Mouse (Mus musculus) heart, embryonic 15.5 days (tissue): Measurements from ENCODE around the gene Tuba1a. TPM values are rescaled to one million over a fixed set of nuclear protein-coding genes. Genes with fewer than 3 reads are reported as not detected.
A peak's percentile ranks its signal among the peaks of the same experiment; 100 is the strongest.

Source experiments
- ATAC-seq: fragments of 200-750 bp; cut with Nextera tagmentation; replicated peaks from 2 replicates; pipeline ENCODE4 v1.8.0; 2017; ENCODE audit warnings: low read depth, moderate TSS enrichment; ENCODE audit not compliant: insufficient number of reproducible peaks, insufficient read depth, low FRiP score
- H3K27ac ChIP-seq: fragments of 300-500 bp; sonication (generic); 2 replicates; pipeline ENCODE4 v1.5.1; 2015; ENCODE audit warnings: mild to moderate bottlenecking, inconsistent platforms
- H3K27me3 ChIP-seq: fragments of 300-500 bp; sonication (generic); 2 replicates; pipeline ENCODE4 v1.6.1; 2015; ENCODE audit warnings: inconsistent platforms
- H3K36me3 ChIP-seq: fragments of 300-500 bp; sonication (generic); 2 replicates; pipeline ENCODE4 v1.6.1; 2015; ENCODE audit warnings: mild to moderate bottlenecking, inconsistent platforms
- H3K4me1 ChIP-seq: fragments of 300-500 bp; sonication (generic); replicated peaks from 2 replicates; pipeline ENCODE4 v1.6.1; 2015; ENCODE audit warnings: inconsistent platforms
- H3K4me2 ChIP-seq: fragments of 300-500 bp; sonication (generic); 2 replicates; pipeline ENCODE4 v1.6.1; 2015; ENCODE audit warnings: inconsistent platforms, mild to moderate bottlenecking, moderate library complexity
- H3K4me3 ChIP-seq: fragments of 300-500 bp; sonication (generic); 2 replicates; pipeline ENCODE4 v1.5.1; 2015; ENCODE audit warnings: mild to moderate bottlenecking, inconsistent platforms
- H3K9ac ChIP-seq: fragments of 300-500 bp; sonication (generic); 2 replicates; pipeline ENCODE4 v1.6.1; 2015; ENCODE audit warnings: mild to moderate bottlenecking, inconsistent platforms
- H3K9me3 ChIP-seq: fragments of 300-500 bp; sonication (generic); replicated peaks from 2 replicates; pipeline ENCODE4 v1.6.1; 2016; ENCODE audit warnings: inconsistent platforms
- WGBS: fragments of 180-500 bp; shearing (Covaris S2); methylation state at CpG from one replicate; pipeline ENCODE4 v1.1.7; 2015; ENCODE audit warnings: mixed read lengths; 5-methylcytosine and 5-hydroxymethylcytosine counted together
- polyA plus RNA-seq: library from polyadenylated mRNA; unstranded; fragments of >200 nt; fragmentation: Nextera tagmentation; extraction: Ambion mirVana; gene quantifications from 2 replicates; pipeline ENCODE4 v1.2.1, GENCODE M21; 2015

Gene Tuba1a
- 719 and 906 TPM in 2 replicates for polyA plus RNA-seq

- Histone ChIP-seq H3K4me3 (peak within 1 kb of the TSS; percentile 86), H3K36me3 (no peaks in the 10 kb centered on the region; the same call in 1 of the 2 replicates), H3K27ac (peak within 1 kb of the TSS; percentile 97), H3K4me2 (peak within 1 kb of the TSS; percentile 61), H3K4me1 (peaks cover 15% of the 10 kb centered on the region), H3K27me3 (no peaks in the 10 kb centered on the region), H3K9me3 (no peaks in the 10 kb centered on the region), H3K9ac (peak within 1 kb of the TSS; percentile 96)
- peak; percentile 96 for ATAC-seq
- WGBS: 8% methylated on average over 28 of the region's 28 CpGs
Measured at GRCm38 (mm10) chr15:98953401-98954356, at the start of gene Tuba1a, which contains the start of gene Gm49450. TSS of gene Tuba1a (minus strand) at chr15:98953703. TSS of gene Gm49450 (minus strand) at chr15:98953551.

- no peaks in the 10 kb centered on the region for H3K9me3 ChIP-seq
- peak overlapping the region; percentile 55; the same call in 1 of the 2 replicates for H3K27ac ChIP-seq
- WGBS: 5% methylated on average over 17 of the region's 17 CpGs
- H3K27me3 ChIP-seq: no peaks in the 10 kb centered on the region
- H3K9ac ChIP-seq: peak overlapping the region; percentile 43; the same call in 1 of the 2 replicates
- 0 out of 2 replicates have a peak, but pooled peaks have one; percentile 11 for ATAC-seq
- H3K4me3 ChIP-seq: peak overlapping the region; percentile 38
- no peaks in the 10 kb centered on the region for H3K36me3 ChIP-seq
- peak overlapping the region; percentile 72 for H3K4me2 ChIP-seq
- peaks cover 39% of the 10 kb centered on the region for H3K4me1 ChIP-seq
Measured at GRCm38 (mm10) chr15:99001451-99001931, 48.0 kb upstream of the Tuba1a start.

- Histone ChIP-seq H3K4me3 (peak overlapping the region; percentile 38; the same call in 1 of the 2 replicates), H3K9ac (0 out of 2 replicates have a peak overlapping the region, but pooled peaks have one; percentile 43)
Measured at GRCm38 (mm10) chr15:99000535-99001283, 47.2 kb upstream of the Tuba1a start.

GRCm38 (mm10) chr15:98998775-98999157, 45.3 kb upstream of the Tuba1a start:
- Histone ChIP-seq H3K27ac (peak overlapping the region; percentile 83), H3K4me1 (peaks cover 42% of the 10 kb centered on the region), H3K9ac (no peak overlapping the region), H3K4me3 (no peak overlapping the region), H3K4me2 (peak overlapping the region; percentile 28; the same call in 1 of the 2 replicates), H3K9me3 (no peaks in the 10 kb centered on the region), H3K27me3 (no peaks in the 10 kb centered on the region), H3K36me3 (no peaks in the 10 kb centered on the region)
- ATAC-seq: no peak
- WGBS: 30% methylated on average over 6 of the region's 6 CpGs

More at GRCm38 (mm10) chr15:99000535-99001283, 47.2 kb upstream of the Tuba1a start:
- H3K4me1 ChIP-seq: peaks cover 42% of the 10 kb centered on the region
- no peaks in the 10 kb centered on the region for H3K36me3 ChIP-seq
- H3K4me2 ChIP-seq: peak overlapping the region; percentile 72
- no peak for ATAC-seq
- no peaks in the 10 kb centered on the region for H3K9me3 ChIP-seq
- H3K27me3 ChIP-seq: no peaks in the 10 kb centered on the region
- peak overlapping the region; percentile 55 for H3K27ac ChIP-seq
- WGBS: 27% methylated on average over 14 of the region's 14 CpGs

GRCm38 (mm10) chr15:98997938-98998774, 44.7 kb upstream of the Tuba1a start:
- WGBS: 13% methylated on average over 13 of the region's 13 CpGs
- H3K4me3 ChIP-seq: no peak overlapping the region
- peak overlapping the region; percentile 28 for H3K4me2 ChIP-seq
- ATAC-seq: peak; percentile 72
- H3K9ac ChIP-seq: peak overlapping the region; percentile 32; the same call in 1 of the 2 replicates
- peak overlapping the region; percentile 83 for H3K27ac ChIP-seq
- H3K27me3 ChIP-seq: no peaks in the 10 kb centered on the region
- no peaks in the 10 kb centered on the region for H3K9me3 ChIP-seq
- no peaks in the 10 kb centered on the region for H3K36me3 ChIP-seq
- peaks cover 46% of the 10 kb centered on the region for H3K4me1 ChIP-seq

GRCm38 (mm10) chr15:98996840-98997239, 43.3 kb upstream of the Tuba1a start:
- H3K27ac ChIP-seq: peak overlapping the region; percentile 30; the same call in 1 of the 2 replicates
- H3K4me1 ChIP-seq: peaks cover 50% of the 10 kb centered on the region
- no peak overlapping the region for H3K9ac ChIP-seq
- no peaks in the 10 kb centered on the region for H3K9me3 ChIP-seq
- no peaks in the 10 kb centered on the region for H3K36me3 ChIP-seq
- H3K4me2 ChIP-seq: no peak overlapping the region
- H3K4me3 ChIP-seq: no peak overlapping the region
- WGBS: 84% methylated on average over 7 of the region's 7 CpGs
- no peaks in the 10 kb centered on the region for H3K27me3 ChIP-seq
- ATAC-seq: no peak

GRCm38 (mm10) chr15:98994957-98995520, 41.5 kb upstream of the Tuba1a start:
- H3K27ac ChIP-seq: no peak overlapping the region
- 77% methylated on average over 9 of the region's 9 CpGs for WGBS
- no peak overlapping the region for H3K4me2 ChIP-seq
- H3K9ac ChIP-seq: no peak overlapping the region
- no peak for ATAC-seq
- no peaks in the 10 kb centered on the region for H3K27me3 ChIP-seq
- no peaks in the 10 kb centered on the region for H3K36me3 ChIP-seq
- H3K4me3 ChIP-seq: no peak overlapping the region
- H3K9me3 ChIP-seq: no peaks in the 10 kb centered on the region
- peaks cover 52% of the 10 kb centered on the region for H3K4me1 ChIP-seq

GRCm38 (mm10) chr15:98993865-98994264, 40.4 kb upstream of the Tuba1a start:
- Histone ChIP-seq H3K4me2 (peak overlapping the region; percentile 75), H3K4me3 (no peak overlapping the region), H3K9me3 (no peaks in the 10 kb centered on the region), H3K27ac (peak overlapping the region; percentile 97), H3K9ac (no peak overlapping the region), H3K36me3 (no peaks in the 10 kb centered on the region), H3K27me3 (no peaks in the 10 kb centered on the region), H3K4me1 (peaks cover 55% of the 10 kb centered on the region)
- no peak for ATAC-seq
- 1% methylated on average over 11 of the region's 11 CpGs for WGBS

GRCm38 (mm10) chr15:98993093-98993793, 39.7 kb upstream of the Tuba1a start:
- 6% methylated on average over 35 of the region's 35 CpGs for WGBS
- Histone ChIP-seq H3K4me2 (peak overlapping the region; percentile 75), H3K9ac (peak overlapping the region; percentile 62), H3K27me3 (no peaks in the 10 kb centered on the region), H3K4me1 (peaks cover 54% of the 10 kb centered on the region), H3K9me3 (no peaks in the 10 kb centered on the region), H3K4me3 (peak overlapping the region; percentile 48), H3K27ac (peak overlapping the region; percentile 97), H3K36me3 (no peaks in the 10 kb centered on the region)
- ATAC-seq: peak; percentile 87
